Mouse (Mus musculus): Measurements from ENCODE around the gene Ap2s1.

DNA sequence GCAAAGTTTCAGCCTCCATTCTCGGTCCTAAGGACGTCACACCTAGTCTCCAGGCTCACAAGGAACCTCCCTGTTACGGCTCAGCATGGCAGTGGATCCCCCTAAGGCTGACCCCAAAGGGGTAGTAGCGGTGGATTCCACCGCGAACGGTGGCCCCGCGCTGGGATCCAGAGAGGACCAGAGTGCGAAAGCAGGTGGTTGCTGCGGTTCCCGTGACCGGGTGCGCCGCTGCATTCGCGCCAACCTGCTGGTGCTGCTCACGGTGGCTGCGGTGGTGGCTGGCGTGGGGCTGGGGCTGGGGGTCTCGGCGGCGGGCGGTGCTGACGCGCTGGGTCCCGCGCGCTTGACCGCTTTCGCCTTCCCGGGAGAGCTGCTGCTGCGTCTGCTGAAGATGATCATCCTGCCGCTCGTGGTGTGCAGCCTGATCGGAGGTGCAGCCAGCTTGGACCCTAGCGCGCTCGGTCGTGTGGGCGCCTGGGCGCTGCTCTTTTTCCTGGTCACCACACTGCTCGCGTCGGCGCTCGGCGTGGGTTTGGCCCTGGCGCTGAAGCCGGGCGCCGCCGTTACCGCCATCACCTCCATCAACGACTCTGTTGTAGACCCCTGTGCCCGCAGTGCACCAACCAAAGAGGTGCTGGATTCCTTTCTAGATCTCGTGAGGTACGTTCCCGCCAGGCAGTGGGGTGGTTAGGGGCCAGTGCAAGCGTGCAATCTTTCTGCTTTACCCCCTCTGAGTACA lies 43.8 kb downstream of the Ap2s1 start:
- no peak for TF ChIP-seq CTCF (conservative IDR thresholded peaks at IDR 0.05; ENCODE audit: low read length)
- TF ChIP-seq POU5F1 (IDR thresholded peaks at IDR 0.05; ENCODE audit: borderline replicate concordance, low read length), result no peak
- no peak for TF ChIP-seq NANOG (IDR thresholded peaks at IDR 0.05; ENCODE audit: borderline replicate concordance, low read length)
